Mouse (Mus musculus) lung, embryonic 14.5 days (tissue): Measurements from ENCODE around the gene Tyrobp. TPM values are rescaled to one million over a fixed set of nuclear protein-coding genes. Genes with fewer than 3 reads are reported as not detected.

Source experiments
- ATAC-seq: fragments of 200-750 bp; cut with Nextera tagmentation; 2 replicates; pipeline ENCODE4 v1.8.0; 2017; ENCODE audit warnings: mild to moderate bottlenecking, moderate TSS enrichment, moderate library complexity; ENCODE audit not compliant: insufficient read depth
- DNase-seq: peaks from one replicate; pipeline ENCODE4 v3.0.0-alpha.2; 2015
- H3K27ac ChIP-seq: fragments of 300-500 bp; sonication (generic); 2 replicates; pipeline ENCODE4 v1.5.1; 2014; ENCODE audit warnings: low read depth, mild to moderate bottlenecking, moderate library complexity
- H3K27me3 ChIP-seq: fragments of 300-500 bp; sonication (generic); 2 replicates; pipeline ENCODE4 v1.6.1; 2014; ENCODE audit warnings: low read length, control low read depth; ENCODE audit not compliant: insufficient read depth
- H3K36me3 ChIP-seq: fragments of 300-500 bp; sonication (generic); 2 replicates; pipeline ENCODE4 v1.6.1; 2014; ENCODE audit warnings: control low read depth; ENCODE audit not compliant: insufficient read depth
- H3K4me1 ChIP-seq: fragments of 300-500 bp; sonication (generic); 2 replicates; pipeline ENCODE4 v1.6.1; 2014; ENCODE audit warnings: antibody characterized with exemption, control low read depth; ENCODE audit not compliant: insufficient read depth
- H3K4me2 ChIP-seq: fragments of 300-500 bp; sonication (generic); 2 replicates; pipeline ENCODE4 v1.6.1; 2014; ENCODE audit warnings: mild to moderate bottlenecking
- H3K4me3 ChIP-seq: fragments of 300-500 bp; sonication (generic); 2 replicates; pipeline ENCODE4 v1.5.1; 2014; ENCODE audit warnings: low read depth, low read length
- H3K9ac ChIP-seq: fragments of 300-500 bp; sonication (generic); 2 replicates; pipeline ENCODE4 v1.6.1; 2014
- H3K9me3 ChIP-seq: fragments of 300-500 bp; sonication (generic); 2 replicates; pipeline ENCODE4 v1.6.1; 2016; ENCODE audit warnings: low read depth, low read length, control low read depth
- CTCF ChIP-seq: IDR thresholded peaks from 2 replicates; pipeline ENCODE4 v1.5.1; 2016; ENCODE audit warnings: antibody characterized with exemption, low read depth
- WGBS: fragments of 180-500 bp; shearing (Covaris S2); extraction: QIAGEN DNeasy Blood & Tissue Kit; methylation state at CpG from one replicate; pipeline ENCODE4 v1.1.7; 2014; 5-methylcytosine and 5-hydroxymethylcytosine counted together
- polyA plus RNA-seq: library from polyadenylated mRNA; unstranded; fragments of >200 nt; fragmentation: Nextera tagmentation; extraction: Ambion mirVana; gene quantifications from 2 replicates; pipeline ENCODE4 v1.2.1, GENCODE M21; 2014

Tyrobp gene
- polyA plus RNA-seq, 1 experiment from 2014 or later, result 46.0 TPM

- Histone ChIP-seq H3K4me3 (no peak overlapping the region), H3K27me3 (peaks cover 63% of the 10 kb centered on the region), H3K4me2 (no peak overlapping the region), H3K9ac (no peak overlapping the region), H3K4me1 (no peaks in the 10 kb centered on the region), H3K9me3 (no peaks in the 10 kb centered on the region), H3K27ac (no peak overlapping the region), H3K36me3 (no peaks in the 10 kb centered on the region)
- WGBS, result 20% methylated on average over 25 of the region's 25 CpGs
- no peak for TF ChIP-seq CTCF
- no peak for ATAC-seq
- no peak for DNase-seq
Measured at GRCm38 (mm10) chr7:30453327-30453726, 39.8 kb downstream of the Tyrobp start.

- H3K4me3 ChIP-seq, result no peak overlapping the region
- ATAC-seq, result no peak
- H3K27me3 ChIP-seq, result peaks cover 67% of the 10 kb centered on the region
Measured at GRCm38 (mm10) chr7:30453766-30454165, 40.2 kb downstream of the Tyrobp start.

GRCm38 (mm10) chr7:30454259-30454658, 40.7 kb downstream of the Tyrobp start:
- no peaks in the 10 kb centered on the region for H3K36me3 ChIP-seq
- H3K4me2 ChIP-seq, result no peak overlapping the region
- H3K27me3 ChIP-seq, result peaks cover 72% of the 10 kb centered on the region
- WGBS, result 10% methylated on average over 6 of the region's 6 CpGs
- ATAC-seq, result no peak
- TF ChIP-seq CTCF, result no peak
- no peak overlapping the region for H3K9ac ChIP-seq
- H3K9me3 ChIP-seq, result no peaks in the 10 kb centered on the region
- no peaks in the 10 kb centered on the region for H3K4me1 ChIP-seq
- no peak overlapping the region for H3K4me3 ChIP-seq
- no peak for DNase-seq
- H3K27ac ChIP-seq, result no peak overlapping the region

More at GRCm38 (mm10) chr7:30453766-30454165, 40.2 kb downstream of the Tyrobp start:
- Histone ChIP-seq H3K9me3 (no peaks in the 10 kb centered on the region), H3K27ac (no peak overlapping the region), H3K4me1 (no peaks in the 10 kb centered on the region), H3K9ac (no peak overlapping the region), H3K4me2 (no peak overlapping the region), H3K36me3 (no peaks in the 10 kb centered on the region)
- DNase-seq, result peak; percentile 32
- TF ChIP-seq CTCF, result no peak
- 3% methylated on average over 25 of the region's 25 CpGs for WGBS

- Histone ChIP-seq H3K4me1 (no peaks in the 10 kb centered on the region), H3K4me3 (no peak overlapping the region), H3K9ac (no peak overlapping the region), H3K36me3 (no peaks in the 10 kb centered on the region), H3K4me2 (no peak overlapping the region), H3K27me3 (peaks cover 94% of the 10 kb centered on the region), H3K9me3 (no peaks in the 10 kb centered on the region), H3K27ac (no peak overlapping the region)
- DNase-seq (no peak), ATAC-seq (no peak)
- under 1% methylated on average over 9 of the region's 9 CpGs for WGBS
- TF ChIP-seq CTCF, result no peak
Measured at GRCm38 (mm10) chr7:30456487-30456886, 42.9 kb downstream of the Tyrobp start.

- no peaks in the 10 kb centered on the region for H3K4me1 ChIP-seq
- no peaks in the 10 kb centered on the region for H3K9me3 ChIP-seq
- H3K27me3 ChIP-seq, result peaks cover 93% of the 10 kb centered on the region
- DNase-seq, result no peak
- H3K9ac ChIP-seq, result no peak overlapping the region
- no peak for ATAC-seq
- H3K36me3 ChIP-seq, result no peaks in the 10 kb centered on the region
- H3K27ac ChIP-seq, result no peak overlapping the region
- no peak for TF ChIP-seq CTCF
- WGBS, result 1% methylated on average over 31 of the region's 31 CpGs
- peak overlapping the region; percentile 11; the same call in 1 of the 2 replicates for H3K4me2 ChIP-seq
- H3K4me3 ChIP-seq, result 0 out of 2 replicates have a peak overlapping the region, but pooled peaks have one; percentile 2
Measured at GRCm38 (mm10) chr7:30456911-30457628, 43.5 kb downstream of the Tyrobp start.

GRCm38 (mm10) chr7:30457629-30458330, 44.2 kb downstream of the Tyrobp start, which contains the start of the genes Kirrel2 and Nphs1:
Gene Kirrel2, minus strand, starts transcription at chr7:30457690.
Gene Nphs1, plus strand, starts transcription at chr7:30458315.
- Histone ChIP-seq H3K36me3 (no peaks in the 10 kb centered on the region), H3K9me3 (no peaks in the 10 kb centered on the region), H3K27me3 (peaks cover 91% of the 10 kb centered on the region), H3K4me2 (peak within 1 kb of the TSS; percentile 11; the same call in 1 of the 2 replicates), H3K9ac (no peak within 1 kb of the TSS), H3K4me3 (0 out of 2 replicates have a peak within 1 kb of the TSS, but pooled peaks have one; percentile 2), H3K4me1 (no peaks in the 10 kb centered on the region), H3K27ac (no peak within 1 kb of the TSS)
- 2% methylated on average over 16 of the region's 16 CpGs for WGBS
- no peak for TF ChIP-seq CTCF
- peak; percentile 5 for DNase-seq
- peak; percentile 21; the same call in 1 of the 2 replicates for ATAC-seq

GRCm38 (mm10) chr7:30459484-30459883, 45.9 kb downstream of the Tyrobp start:
- no peaks in the 10 kb centered on the region for H3K36me3 ChIP-seq
- peaks cover 91% of the 10 kb centered on the region for H3K27me3 ChIP-seq
- TF ChIP-seq CTCF, result no peak
- H3K4me3 ChIP-seq, result no peak overlapping the region
- no peaks in the 10 kb centered on the region for H3K4me1 ChIP-seq
- no peaks in the 10 kb centered on the region for H3K9me3 ChIP-seq
- WGBS, result 34% methylated on average over 6 of the region's 6 CpGs
- no peak overlapping the region for H3K4me2 ChIP-seq
- ATAC-seq (no peak), DNase-seq (no peak)
- no peak overlapping the region for H3K9ac ChIP-seq
- H3K27ac ChIP-seq, result no peak overlapping the region
